23 mouse cellular contexts compared by ENCODE assay signal in the genomic region with DNA sequence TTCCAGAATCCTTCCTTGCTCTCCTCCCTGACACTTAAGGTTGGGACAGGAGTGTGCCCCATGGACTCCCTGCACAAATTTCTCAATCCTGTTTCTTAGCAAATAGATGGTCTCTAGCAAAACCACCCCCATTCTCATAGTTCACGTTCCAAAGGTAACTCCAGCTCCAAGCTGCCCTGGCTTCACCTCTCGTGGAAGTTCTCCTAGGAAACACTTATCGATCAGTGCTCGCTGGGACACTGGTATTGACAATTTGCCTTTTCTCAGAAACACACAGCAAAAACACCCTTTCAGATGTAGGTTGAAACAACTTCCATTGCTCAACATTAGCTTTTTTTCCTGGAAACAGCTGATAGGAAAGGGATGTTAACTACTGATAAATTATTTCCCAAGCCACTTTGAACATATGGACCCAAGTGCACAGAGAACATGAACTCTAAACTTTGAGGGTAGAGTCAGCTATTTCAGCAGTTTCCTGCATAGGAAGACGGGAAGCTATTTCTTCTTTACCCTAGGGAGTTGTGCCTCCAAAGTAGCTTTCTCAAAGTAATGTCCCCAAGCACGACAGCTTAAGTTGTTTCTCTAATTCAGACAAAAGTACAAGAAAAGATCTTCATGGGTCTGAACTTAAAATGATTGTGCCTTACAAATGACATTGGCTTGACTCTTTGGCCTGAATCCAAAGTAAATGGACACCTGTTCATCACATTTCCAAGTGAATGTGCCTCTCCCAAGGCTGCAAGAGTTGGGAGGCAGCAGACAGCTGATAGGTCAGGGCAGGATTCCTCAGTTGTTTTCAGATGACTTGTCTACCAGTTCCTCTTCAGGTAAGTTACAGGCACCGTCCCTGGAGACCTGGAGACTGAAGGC.
DNase-seq lines count a peak whose midpoint lies in the region; ATAC-seq and TF ChIP-seq lines count a peak whose summit lies in the region.
"Had no signal": no experiment of that assay in that cellular context is flagged by ENCODE, and none has a peak within 500 bp of the region (broad histone marks: within the 10 kb centered on the region; RNA-seq: fewer than 3 reads in every experiment).

No protein-coding gene starts in this region.

- ATAC-seq in liver, embryonic 12.5 days, result no peak
- ATAC-seq in liver, embryonic 15.5 days (ENCODE audit: insufficient read depth), result peak; percentile 55
- peak; percentile 77 for ATAC-seq in liver, postnatal 0 days
- no peak for ATAC-seq in midbrain, postnatal 0 days (ENCODE audit: low FRiP score)
- ATAC-seq: forebrain, embryonic 14.5 days had no signal

- H3K79me2 ChIP-seq in liver, adult 2 months (ENCODE audit: control insufficient read depth, insufficient read depth, low read length), result no peaks in the 10 kb centered on the region

- H3K36me3 ChIP-seq in liver, adult 2 months (ENCODE audit: control insufficient read depth, insufficient read depth, low read length), result peaks cover 23% of the 10 kb centered on the region
- H3K36me3 ChIP-seq in liver, embryonic 12.5 days, result no peaks in the 10 kb centered on the region
- no peaks in the 10 kb centered on the region for H3K36me3 ChIP-seq in liver, embryonic 15.5 days (replicated peaks)
- H3K36me3 ChIP-seq in liver, postnatal 0 days (replicated peaks; ENCODE audit: insufficient read depth, low read length), result no peaks in the 10 kb centered on the region
- no peaks in the 10 kb centered on the region for H3K36me3 ChIP-seq in midbrain, postnatal 0 days (ENCODE audit: insufficient read depth, low read length)
- H3K36me3 ChIP-seq: embryonic facial prominence, embryonic 13.5 days; embryonic facial prominence, embryonic 15.5 days; forebrain, embryonic 10.5 days; forebrain, embryonic 12.5 days had no signal

- H3K9me3 ChIP-seq in liver, embryonic 12.5 days (replicated peaks), result no peaks in the 10 kb centered on the region
- no peaks in the 10 kb centered on the region for H3K9me3 ChIP-seq in liver, embryonic 15.5 days (replicated peaks)
- H3K9me3 ChIP-seq in liver, postnatal 0 days (ENCODE audit: low read length), result no peaks in the 10 kb centered on the region
- H3K9me3 ChIP-seq in midbrain, postnatal 0 days (ENCODE audit: low read length), result no peaks in the 10 kb centered on the region
- H3K9me3 ChIP-seq: embryonic facial prominence, embryonic 13.5 days; embryonic facial prominence, embryonic 15.5 days; forebrain, embryonic 10.5 days; forebrain, embryonic 12.5 days had no signal

- no peak for TF ChIP-seq POLR2A in liver, adult 2 months (IDR thresholded peaks at IDR 0.05; ENCODE audit: extremely low read depth, insufficient read depth, low read length)

- DNase-seq in liver, adult 2 months (ENCODE audit: extremely low read depth, low read depth, low spot score), result peak; percentile 99
- DNase-seq in liver, result no peak
- peak; percentile 48 for DNase-seq in liver, postnatal 0 days
- DNase-seq in left cerebral cortex, postnatal 36 days (ENCODE audit: low spot score in 2 of 2), result no peak
- DNase-seq in midbrain, postnatal 0 days (ENCODE audit: low spot score), result no peak
- DNase-seq: adrenal gland, adult 2 months; adrenal gland, postnatal 10 days; adrenal gland, postnatal 25 days; cerebellum, adult 11 months; cerebellum, adult 18-20 months; cerebellum, adult 8-10 months; cerebellum, adult 9-11 months; cerebellum, postnatal 14 days; cerebellum, postnatal 36 days; embryo, embryonic 11 days had no signal

- no peak for TF ChIP-seq CTCF in liver, adult 2 months (IDR thresholded peaks at IDR 0.05; ENCODE audit: low read depth, low read length)
- TF ChIP-seq CTCF in liver, postnatal 0 days (IDR thresholded peaks at IDR 0.05; ENCODE audit: low read depth), result no peak
- no peak for TF ChIP-seq CTCF in midbrain, postnatal 0 days (IDR thresholded peaks at IDR 0.05)

- 23% methylated on average over 7 of the region's 7 CpGs for WGBS in liver, adult 2 months
- WGBS in liver, embryonic 12.5 days (ENCODE audit: insufficient replicate concordance), result 60% methylated on average over 7 of the region's 7 CpGs
- 51% methylated on average over 7 of the region's 7 CpGs for WGBS in liver, embryonic 15.5 days (ENCODE audit: insufficient replicate concordance)
- WGBS in liver, postnatal 0 days (ENCODE audit: insufficient replicate concordance), result 53% methylated on average over 7 of the region's 7 CpGs
- WGBS in midbrain, postnatal 0 days, result 83% methylated on average over 7 of the region's 7 CpGs

- no peaks in the 10 kb centered on the region for H3K27me3 ChIP-seq in liver, adult 2 months (ENCODE audit: control insufficient read depth, insufficient read depth, low read length)
- H3K27me3 ChIP-seq in liver, embryonic 12.5 days (replicated peaks), result no peaks in the 10 kb centered on the region
- H3K27me3 ChIP-seq in liver, embryonic 15.5 days, result no peaks in the 10 kb centered on the region
- no peaks in the 10 kb centered on the region for H3K27me3 ChIP-seq in liver, postnatal 0 days (ENCODE audit: insufficient read depth, low read length)
- H3K27me3 ChIP-seq in midbrain, postnatal 0 days (ENCODE audit: insufficient read depth, low read length), result no peaks in the 10 kb centered on the region
- H3K27me3 ChIP-seq: embryonic facial prominence, embryonic 13.5 days; embryonic facial prominence, embryonic 15.5 days; forebrain, embryonic 12.5 days had no signal

- H3K4me1 ChIP-seq in liver, adult 2 months (ENCODE audit: control insufficient read depth, insufficient read depth, low read length), result peaks cover 16% of the 10 kb centered on the region
- H3K4me1 ChIP-seq in liver, embryonic 12.5 days, result 0 out of 2 replicates have a peak, but pooled peaks cover 4% of the 10 kb centered on the region
- H3K4me1 ChIP-seq in liver, embryonic 15.5 days (replicated peaks), result peaks cover 7% of the 10 kb centered on the region; the same call in 1 of the 2 replicates
- H3K4me1 ChIP-seq in liver, postnatal 0 days (ENCODE audit: insufficient read depth), result peaks cover 14% of the 10 kb centered on the region
- H3K4me1 ChIP-seq in midbrain, postnatal 0 days (ENCODE audit: insufficient read depth, low read length), result no peaks in the 10 kb centered on the region
- H3K4me1 ChIP-seq: embryonic facial prominence, embryonic 13.5 days; embryonic facial prominence, embryonic 15.5 days; forebrain, embryonic 12.5 days had no signal

- no peak overlapping the region for H3K9ac ChIP-seq in liver, adult 2 months (ENCODE audit: low read depth, low read length)
- no peak overlapping the region for H3K9ac ChIP-seq in liver, embryonic 12.5 days
- no peak overlapping the region for H3K9ac ChIP-seq in liver, embryonic 15.5 days
- H3K9ac ChIP-seq in liver, postnatal 0 days (replicated peaks), result no peak overlapping the region
- H3K9ac ChIP-seq in midbrain, postnatal 0 days (replicated peaks; ENCODE audit: low read length, poor library complexity, severe bottlenecking), result no peak overlapping the region
- H3K9ac ChIP-seq: embryonic facial prominence, embryonic 13.5 days; embryonic facial prominence, embryonic 15.5 days; forebrain, embryonic 12.5 days had no signal

- intact Hi-C loops in left cerebral cortex, postnatal 36 days (cut with DNase I), result no loop called here

- H3K27ac ChIP-seq in liver, adult 2 months (replicated peaks; ENCODE audit: insufficient read depth, low read depth, low read length), result peak overlapping the region; percentile 98
- no peak overlapping the region for H3K27ac ChIP-seq in liver, embryonic 12.5 days
- no peak overlapping the region for H3K27ac ChIP-seq in liver, embryonic 15.5 days (replicated peaks)
- H3K27ac ChIP-seq in liver, postnatal 0 days (ENCODE audit: low read depth), result peak overlapping the region; percentile 81
- no peak overlapping the region for H3K27ac ChIP-seq in midbrain, postnatal 0 days (ENCODE audit: low read depth, low read length)
- H3K27ac ChIP-seq: embryonic facial prominence, embryonic 13.5 days; embryonic facial prominence, embryonic 15.5 days; forebrain, embryonic 10.5 days; forebrain, embryonic 12.5 days had no signal

- no peak overlapping the region for H3K4me3 ChIP-seq in liver, adult 2 months (ENCODE audit: insufficient read depth, low read depth, low read length)
- no peak overlapping the region for H3K4me3 ChIP-seq in liver, embryonic 12.5 days
- no peak overlapping the region for H3K4me3 ChIP-seq in liver, embryonic 15.5 days (replicated peaks)
- H3K4me3 ChIP-seq in liver, postnatal 0 days (ENCODE audit: low read depth, low read length), result no peak overlapping the region
- no peak overlapping the region for H3K4me3 ChIP-seq in midbrain, postnatal 0 days (ENCODE audit: low read depth, low read length)
- H3K4me3 ChIP-seq: embryonic facial prominence, embryonic 13.5 days; embryonic facial prominence, embryonic 15.5 days; erythroblast, embryonic 14.5 days; forebrain, embryonic 10.5 days; forebrain, embryonic 12.5 days had no signal

- peak; percentile 92 for TF ChIP-seq EP300 in liver, postnatal 0 days (IDR thresholded peaks at IDR 0.05; ENCODE audit: low read depth)

- no peak overlapping the region for H3K4me2 ChIP-seq in liver, embryonic 12.5 days
- H3K4me2 ChIP-seq in liver, embryonic 15.5 days, result no peak overlapping the region
- H3K4me2 ChIP-seq in liver, postnatal 0 days (ENCODE audit: low read depth, low read length), result no peak overlapping the region
- H3K4me2 ChIP-seq in midbrain, postnatal 0 days (ENCODE audit: low read depth, low read length, poor library complexity, severe bottlenecking), result no peak overlapping the region
- H3K4me2 ChIP-seq: embryonic facial prominence, embryonic 13.5 days; embryonic facial prominence, embryonic 15.5 days; forebrain, embryonic 12.5 days had no signal

Comparison
In these comparisons a context has a peak if more than half of its experiments do, and no peak if none do; other contexts are left out.
1. DNase-seq: peak in liver, adult 2 months (single experiment) and liver, postnatal 0 days (single experiment); none in liver (single experiment), left cerebral cortex, postnatal 36 days (0 of 2) and midbrain, postnatal 0 days (single experiment).
2. H3K27ac ChIP-seq: peak in liver, adult 2 months (single experiment) and liver, postnatal 0 days (single experiment); none in liver, embryonic 12.5 days (single experiment), liver, embryonic 15.5 days (single experiment) and midbrain, postnatal 0 days (single experiment).
3. ATAC-seq: peak in liver, embryonic 15.5 days (single experiment) and liver, postnatal 0 days (single experiment); none in liver, embryonic 12.5 days (single experiment) and midbrain, postnatal 0 days (single experiment).